Mouse (Mus musculus) CH12.LX (cell line): Measurements from ENCODE around the gene Gm12830. TPM values are rescaled to one million over a fixed set of nuclear protein-coding genes. Genes with fewer than 3 reads are reported as not detected.

Source experiments
- DNase-seq: peaks from one replicate; pipeline ENCODE4 v3.0.0-alpha.2; 2013; ENCODE audit errors: extremely low read depth
- H3K27ac ChIP-seq: 2 replicates; pipeline ENCODE4 v1.5.1; 2012; ENCODE audit warnings: low read depth, mild to moderate bottlenecking, control low read depth, moderate library complexity; ENCODE audit not compliant: insufficient read depth
- H3K27me3 ChIP-seq: replicated peaks from 2 replicates; pipeline ENCODE3; 2012; ENCODE audit warnings: inconsistent platforms
- H3K36me3 ChIP-seq, 2 experiments: replicated peaks in 1 of 2; 2 replicates each; pipeline versions ENCODE3 to v1.6.1; 2012; ENCODE audit warnings: inconsistent platforms in 1 of 2, low read length in 1 of 2, mild to moderate bottlenecking in 1 of 2, mixed read lengths in 1 of 2, moderate library complexity in 1 of 2; ENCODE audit not compliant: control insufficient read depth in 1 of 2, insufficient read depth in 1 of 2
- H3K4me1 ChIP-seq, 2 experiments: 2 replicates each; pipeline ENCODE4 v1.6.1; 2012; ENCODE audit warnings: inconsistent platforms in 1 of 2, moderate library complexity in 1 of 2; ENCODE audit not compliant: insufficient read depth in 2 of 2, control insufficient read depth in 1 of 2
- H3K4me2 ChIP-seq: 2 replicates; pipeline ENCODE4 v1.6.1; 2012; ENCODE audit warnings: low read depth, mild to moderate bottlenecking, control low read depth; ENCODE audit not compliant: poor library complexity, insufficient read depth, severe bottlenecking
- H3K4me3 ChIP-seq, 3 experiments: fragments of 150-350 bp in 1 of 3; sonication (generic) in 1 of 3; replicated peaks in 1 of 3; 2 replicates each; pipeline versions ENCODE3 to v1.5.1; 2011 to 2012; ENCODE audit warnings: low read depth in 2 of 3, low read length in 2 of 3, mild to moderate bottlenecking in 2 of 3, moderate library complexity in 2 of 3, control low read depth in 1 of 3, improper control_type of control experiment in 1 of 3, inconsistent platforms in 1 of 3, mixed read lengths in 1 of 3; ENCODE audit not compliant: poor library complexity in 1 of 3
- H3K79me2 ChIP-seq: replicated peaks from 2 replicates; pipeline ENCODE4 v1.6.1; 2012; ENCODE audit warnings: mild to moderate bottlenecking, moderate library complexity; ENCODE audit not compliant: control insufficient read depth, poor library complexity, insufficient read depth, severe bottlenecking; ENCODE audit errors: extremely low read depth
- H3K9ac ChIP-seq: 2 replicates; pipeline ENCODE4 v1.6.1; 2012; ENCODE audit warnings: low read depth, mild to moderate bottlenecking, control low read depth, moderate library complexity; ENCODE audit not compliant: insufficient read depth
- H3K9me3 ChIP-seq: replicated peaks from 2 replicates; pipeline ENCODE3; 2012; ENCODE audit warnings: low read length, inconsistent platforms, mixed read lengths
- BHLHE40 ChIP-seq: IDR thresholded peaks from 2 replicates; pipeline ENCODE4 v1.6.1; 2011; ENCODE audit warnings: mild to moderate bottlenecking, low read depth, low read length, improper control_type of control experiment
- CHD1 ChIP-seq: IDR thresholded peaks from 2 replicates; pipeline ENCODE4 v1.6.1; 2012; ENCODE audit warnings: low read depth, low read length, improper control_type of control experiment, inconsistent platforms
- EP300 ChIP-seq: IDR thresholded peaks from 2 replicates; pipeline ENCODE4 v1.6.1; 2011; ENCODE audit warnings: low read length, improper control_type of control experiment
- ETS1 ChIP-seq: conservative IDR thresholded peaks from 2 replicates; pipeline ENCODE4 v1.6.1; 2012; ENCODE audit warnings: low read depth, mild to moderate bottlenecking, inconsistent platforms, low read length, improper control_type of control experiment, moderate library complexity
- JUN ChIP-seq: IDR thresholded peaks from 2 replicates; pipeline ENCODE4 v1.6.1; 2011; ENCODE audit warnings: low read depth, mild to moderate bottlenecking, low read length, improper control_type of control experiment, moderate library complexity; ENCODE audit not compliant: insufficient read depth
- JUND ChIP-seq: conservative IDR thresholded peaks from 2 replicates; pipeline ENCODE4 v1.6.1; 2011; ENCODE audit warnings: low read depth, low read length, improper control_type of control experiment
- MAZ ChIP-seq: IDR thresholded peaks from 2 replicates; pipeline ENCODE4 v1.6.1; 2012; ENCODE audit warnings: low read depth, mild to moderate bottlenecking, inconsistent platforms, low read length, improper control_type of control experiment, moderate library complexity
- MEF2A ChIP-seq: IDR thresholded peaks from 2 replicates; pipeline ENCODE4 v1.6.1; 2014; ENCODE audit warnings: low read depth, mild to moderate bottlenecking, inconsistent platforms, low read length, improper control_type of control experiment, borderline replicate concordance
- MYC ChIP-seq: IDR thresholded peaks from 2 replicates; pipeline ENCODE4 v1.6.1; 2011; ENCODE audit warnings: low read depth, mild to moderate bottlenecking, improper control_type of control experiment, low read length
- NELFE ChIP-seq: IDR thresholded peaks from 2 replicates; pipeline ENCODE4 v1.6.1; 2011; ENCODE audit warnings: low read depth, low read length, improper control_type of control experiment
- NRF1 ChIP-seq: IDR thresholded peaks from 2 replicates; pipeline ENCODE4 v1.6.1; 2014; ENCODE audit warnings: low read depth, mild to moderate bottlenecking, inconsistent platforms, low read length, improper control_type of control experiment, moderate library complexity
- PAX5 ChIP-seq: IDR thresholded peaks from 2 replicates; pipeline ENCODE4 v1.6.1; 2012; ENCODE audit warnings: low read length, inconsistent platforms, mixed read lengths
- POLR2AphosphoS2 ChIP-seq: IDR thresholded peaks from 2 replicates; pipeline ENCODE4 v1.6.1; 2011; ENCODE audit warnings: low read depth, low read length, improper control_type of control experiment
- RAD21 ChIP-seq: IDR thresholded peaks from 2 replicates; pipeline ENCODE4 v1.6.1; 2011; ENCODE audit warnings: low read depth, mild to moderate bottlenecking, low read length, improper control_type of control experiment, moderate library complexity
- RCOR1 ChIP-seq: conservative IDR thresholded peaks from 2 replicates; pipeline ENCODE4 v1.6.1; 2012; ENCODE audit warnings: low read depth, mild to moderate bottlenecking, inconsistent platforms, low read length, improper control_type of control experiment
- SIN3A ChIP-seq: IDR thresholded peaks from 2 replicates; pipeline ENCODE4 v1.6.1; 2012; ENCODE audit warnings: low read length, improper control_type of control experiment, inconsistent platforms
- SMC3 ChIP-seq: IDR thresholded peaks from 2 replicates; pipeline ENCODE4 v1.6.1; 2011; ENCODE audit warnings: low read depth, low read length, improper control_type of control experiment
- TBP ChIP-seq: conservative IDR thresholded peaks from 2 replicates; pipeline ENCODE4 v1.6.1; 2011; ENCODE audit warnings: low read depth, low read length, improper control_type of control experiment
- ZC3H11A ChIP-seq: IDR thresholded peaks from 2 replicates; pipeline ENCODE4 v1.6.1; 2012; ENCODE audit warnings: low read depth, mild to moderate bottlenecking, inconsistent platforms, low read length, improper control_type of control experiment
- ZMIZ1 ChIP-seq: IDR thresholded peaks from 2 replicates; pipeline ENCODE4 v1.6.1; 2012; ENCODE audit warnings: low read depth, mild to moderate bottlenecking, inconsistent platforms, low read length, improper control_type of control experiment
- ZNF384 ChIP-seq: IDR thresholded peaks from 2 replicates; pipeline ENCODE4 v1.6.1; 2012; ENCODE audit warnings: low read depth, low read length, improper control_type of control experiment, inconsistent platforms
- dilution Hi-C: fragments of 300-500 bp; cut with MboI; formaldehyde crosslinking; loops from 2 replicates; pipeline ENCODE4 v1.14.3; 2020; ENCODE audit warnings: low sequenced_read_pairs; ENCODE audit not compliant: extremely low pct_unique_long_range_greater_than_20kb, extremely low pct_ligation_motif_present
- in situ Hi-C: fragments of 300-500 bp; cut with MboI; formaldehyde crosslinking; loops from 3 replicates; pipeline ENCODE4 v1.14.3; 2019; ENCODE audit warnings: low sequenced_read_pairs, low pct_ligation_motif_present, low pct_unique_long_range_greater_than_20kb, mixed read lengths
- polyA plus RNA-seq: library from polyadenylated mRNA; unstranded; fragments of >175 nt; gene quantifications from 2 replicates; pipeline ENCODE4 v1.2.1, GENCODE M21; 2012; ENCODE audit warnings: low read depth; ENCODE audit not compliant: insufficient read length
- total RNA-seq, 2 experiments: library from RNA; depleted of rRNA; stranded (reverse); fragments of 300-350 nt in 1 of 2; fragments of >200 nt in 1 of 2; gene quantifications; 2 replicates each; pipeline ENCODE4 v1.2.3; 2012 to 2014

Gene Gm12830
- total and polyA plus RNA-seq, 3 experiments: not detected

GRCm38 (mm10) chr4:114834770-114835581 lies 13.5 kb downstream of the Gm12830 start:
- Histone ChIP-seq H3K9ac (no peak overlapping the region), H3K27me3 (peaks cover 92% of the 10 kb centered on the region), H3K4me1 (no peaks in the 10 kb centered on the region), H3K4me3 (no peak overlapping the region), H3K36me3 (no peaks in the 10 kb centered on the region), H3K79me2 (no peaks in the 10 kb centered on the region), H3K4me2 (no peak overlapping the region), H3K27ac (no peak overlapping the region), H3K9me3 (no peaks in the 10 kb centered on the region)
- dilution Hi-C loops: no loop called here
- TF ChIP-seq NELFE (no peak), TBP (no peak), PAX5 (no peak), RAD21 (no peak), SMC3 (no peak), MAZ (no peak), EP300 (no peak), MEF2A (no peak), SIN3A (no peak), ZMIZ1 (no peak), ZC3H11A (no peak)
- no peak for DNase-seq
- in situ Hi-C loops: no loop called here

GRCm38 (mm10) chr4:114841336-114841920 lies 19.9 kb downstream of the Gm12830 start:
- H3K4me2 ChIP-seq: no peak overlapping the region
- no peaks in the 10 kb centered on the region for H3K4me1 ChIP-seq
- dilution Hi-C loops: no loop called here
- peaks cover 86% of the 10 kb centered on the region for H3K27me3 ChIP-seq
- no peak for TF ChIP-seq POLR2AphosphoS2
- no peak for TF ChIP-seq BHLHE40
- no peak for TF ChIP-seq JUN
- no peak for TF ChIP-seq ZNF384
- TF ChIP-seq ETS1: no peak
- TF ChIP-seq JUND: no peak
- TF ChIP-seq MYC: no peak
- no peak for TF ChIP-seq CHD1
- no peak for TF ChIP-seq TBP
- no peak for TF ChIP-seq NRF1
- no peak for TF ChIP-seq RCOR1
- DNase-seq: no peak
- H3K36me3 ChIP-seq: no peaks in the 10 kb centered on the region
- no peaks in the 10 kb centered on the region for H3K79me2 ChIP-seq
- no peak overlapping the region for H3K27ac ChIP-seq
- H3K9me3 ChIP-seq: no peaks in the 10 kb centered on the region
- in situ Hi-C loops: no loop called here
- no peak overlapping the region for H3K4me3 ChIP-seq
- H3K9ac ChIP-seq: no peak overlapping the region
